Mouse (Mus musculus) liver, embryonic 13.5 days (tissue): ENCODE results near the gene Ufd1. TPM values are rescaled to one million over a fixed set of nuclear protein-coding genes. Genes with fewer than 3 reads are reported as not detected.
"Not testable (repeated sequence)": the region's sequence is repeated elsewhere in the genome, so short reads cannot be mapped to it uniquely, and the experiment has no call there.

Experiments
- ATAC-seq: fragments of 200-750 bp; cut with Nextera tagmentation; 2 replicates; pipeline ENCODE4 v1.8.0; 2017; ENCODE audit warnings: low read depth, mild to moderate bottlenecking, moderate number of reproducible peaks, moderate library complexity
- DNase-seq: peaks from one replicate; pipeline ENCODE4 v3.0.0; 2022
- H3K27ac ChIP-seq: fragments of 300-500 bp; sonication (generic); 2 replicates; pipeline ENCODE4 v1.5.1; 2015; ENCODE audit warnings: moderate library complexity, mild to moderate bottlenecking, inconsistent platforms
- H3K27me3 ChIP-seq: fragments of 300-500 bp; sonication (generic); 2 replicates; pipeline ENCODE4 v1.6.1; 2015; ENCODE audit warnings: mild to moderate bottlenecking, inconsistent platforms
- H3K36me3 ChIP-seq: fragments of 300-500 bp; sonication (generic); 2 replicates; pipeline ENCODE4 v1.6.1; 2015; ENCODE audit warnings: mild to moderate bottlenecking, inconsistent platforms
- H3K4me1 ChIP-seq: fragments of 300-500 bp; sonication (generic); replicated peaks from 2 replicates; pipeline ENCODE4 v1.6.1; 2015; ENCODE audit warnings: inconsistent platforms
- H3K4me2 ChIP-seq: fragments of 300-500 bp; sonication (generic); 2 replicates; pipeline ENCODE4 v1.6.1; 2015; ENCODE audit warnings: inconsistent platforms, mild to moderate bottlenecking, moderate library complexity
- H3K4me3 ChIP-seq: fragments of 300-500 bp; sonication (generic); replicated peaks from 2 replicates; pipeline ENCODE4 v1.5.1; 2015; ENCODE audit warnings: mild to moderate bottlenecking, inconsistent platforms
- H3K9ac ChIP-seq: fragments of 300-500 bp; sonication (generic); 2 replicates; pipeline ENCODE4 v1.6.1; 2015; ENCODE audit warnings: mild to moderate bottlenecking, inconsistent platforms
- H3K9me3 ChIP-seq: fragments of 300-500 bp; sonication (generic); replicated peaks from 2 replicates; pipeline ENCODE4 v1.6.1; 2016; ENCODE audit warnings: inconsistent platforms
- WGBS: fragments of 180-500 bp; shearing (Covaris S2); methylation state at CpG from one replicate; pipeline ENCODE4 v1.1.7; 2015; ENCODE audit not compliant: insufficient replicate concordance; 5-methylcytosine and 5-hydroxymethylcytosine counted together
- polyA plus RNA-seq: library from polyadenylated mRNA; unstranded; fragments of >200 nt; fragmentation: Nextera tagmentation; extraction: Ambion mirVana; gene quantifications from 2 replicates; pipeline ENCODE4 v1.2.1, GENCODE M21; 2015

Ufd1 gene
- polyA plus RNA-seq, 1 experiment from 2014 or later, result 47.0 TPM

DNA sequence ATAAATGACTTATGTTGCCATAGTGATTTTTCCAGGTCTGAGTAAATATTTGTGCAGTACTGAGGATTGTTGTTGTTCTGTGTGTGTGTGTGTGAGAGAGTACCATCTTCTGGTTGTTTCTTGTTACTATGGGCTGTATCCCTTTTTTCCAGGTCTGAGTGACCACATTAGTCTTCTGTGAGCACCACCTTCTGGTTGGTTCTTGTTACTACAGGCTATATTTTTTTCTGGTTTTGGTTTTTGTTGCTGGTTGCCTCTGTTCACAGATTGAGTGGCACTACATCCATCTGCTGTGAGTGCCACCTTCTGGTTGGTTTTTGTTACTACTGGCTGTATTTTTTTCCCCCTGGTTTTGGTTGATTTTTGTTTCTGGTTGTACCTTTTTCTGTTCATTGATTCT, 47.0 kb downstream of the Ufd1 start:
- Histone ChIP-seq H3K36me3 (no peaks in the 10 kb centered on the region), H3K4me1 (no peaks in the 10 kb centered on the region), H3K27ac (no peak overlapping the region), H3K27me3 (no peaks in the 10 kb centered on the region), H3K9me3 (peaks cover 8% of the 10 kb centered on the region; the same call in 1 of the 2 replicates), H3K9ac (no peak overlapping the region), H3K4me2 (no peak overlapping the region), H3K4me3 (no peak overlapping the region)
- peak; percentile 8 for DNase-seq
- no peak for ATAC-seq

DNA sequence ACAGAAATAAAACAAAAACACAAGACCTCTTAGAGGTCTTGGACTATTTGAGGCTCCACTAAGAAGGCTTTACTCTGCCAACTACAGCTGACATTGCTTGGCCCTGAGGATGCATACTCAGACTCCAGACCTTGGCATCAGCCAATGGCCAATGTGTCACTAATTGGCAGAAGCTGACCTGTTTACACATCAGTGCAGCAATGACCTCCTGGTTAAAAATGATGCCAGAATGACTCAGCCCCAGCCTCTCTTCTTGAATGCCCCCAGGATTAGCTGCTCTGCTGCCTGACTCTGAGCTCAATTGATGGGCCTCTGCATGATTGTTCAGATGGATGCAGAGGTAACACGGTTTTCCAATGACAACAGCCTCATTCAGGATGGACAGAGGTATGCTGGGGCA, 48.6 kb downstream of the Ufd1 start:
- no peaks in the 10 kb centered on the region for H3K27me3 ChIP-seq
- 51% methylated on average over 1 of the region's 1 CpGs for WGBS

DNA sequence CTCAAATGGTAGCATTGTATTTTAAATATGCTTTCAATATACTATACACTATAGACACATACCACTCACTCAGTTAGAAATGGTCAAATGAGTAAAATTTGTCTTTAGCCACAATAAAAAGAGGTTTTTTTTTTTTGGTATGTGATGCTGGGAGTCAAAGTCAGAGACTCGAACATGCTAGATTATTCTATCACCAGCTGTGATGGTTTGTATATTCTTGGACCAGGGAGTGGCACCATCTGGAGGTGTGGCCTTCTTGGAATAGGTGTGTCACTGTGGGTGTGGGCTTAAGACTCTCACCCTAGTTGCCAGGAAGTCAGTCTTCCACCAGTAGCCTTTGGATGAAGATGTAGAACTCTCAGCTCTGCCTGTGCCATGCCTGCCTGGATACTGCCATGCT, 58.9 kb downstream of the Ufd1 start:
- not testable (repeated sequence) for H3K4me3 ChIP-seq, H3K9me3 ChIP-seq, H3K9ac ChIP-seq, H3K27me3 ChIP-seq
- peak overlapping the region; percentile 64; the same call in 1 of the 2 replicates for H3K27ac ChIP-seq
- ATAC-seq, result peak; percentile 43; the same call in 1 of the 2 replicates
- 0 out of 2 replicates have a peak overlapping the region, but pooled peaks have one; percentile 26 for H3K4me2 ChIP-seq
- 37% methylated on average over 1 of the region's 1 CpGs for WGBS
- H3K4me1 ChIP-seq, result peaks cover 34% of the 10 kb centered on the region
- peaks cover 44% of the 10 kb centered on the region for H3K36me3 ChIP-seq
- DNase-seq, result peak; percentile 46

More for the DNA sequence above, 48.6 kb downstream of the Ufd1 start:
- no peak overlapping the region for H3K9ac ChIP-seq
- no peak overlapping the region for H3K4me2 ChIP-seq
- no peaks in the 10 kb centered on the region for H3K4me1 ChIP-seq
- peaks cover 8% of the 10 kb centered on the region; the same call in 1 of the 2 replicates for H3K9me3 ChIP-seq
- DNase-seq, result no peak
- ATAC-seq, result no peak
- H3K4me3 ChIP-seq, result no peak overlapping the region
- H3K27ac ChIP-seq, result no peak overlapping the region
- H3K36me3 ChIP-seq, result no peaks in the 10 kb centered on the region

DNA sequence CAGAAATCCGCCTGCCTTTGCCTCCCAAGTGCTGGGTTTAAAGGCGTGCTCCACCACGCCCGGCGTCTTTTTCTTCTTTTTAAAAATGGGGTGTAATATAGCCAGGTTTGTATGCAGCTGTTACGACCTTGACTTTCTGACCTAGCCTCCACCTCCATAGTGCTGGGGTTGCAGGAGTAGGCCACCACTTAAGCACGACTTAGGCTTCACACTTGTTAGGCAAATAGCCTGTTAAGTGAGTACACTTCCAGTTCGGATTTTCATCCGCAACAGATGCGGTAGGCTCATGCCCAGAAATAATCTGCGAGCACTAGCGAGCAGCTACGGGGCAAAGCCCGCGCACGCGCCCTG, 64.5 kb downstream of the Ufd1 start:
- Histone ChIP-seq H3K27me3 (no peaks in the 10 kb centered on the region), H3K4me3 (peak overlapping the region; percentile 97), H3K4me1 (peaks cover 65% of the 10 kb centered on the region), H3K4me2 (peak overlapping the region; percentile 96), H3K27ac (peak overlapping the region; percentile 98), H3K9ac (peak overlapping the region; percentile 94), H3K36me3 (peaks cover 56% of the 10 kb centered on the region), H3K9me3 (no peaks in the 10 kb centered on the region)
- no peak for ATAC-seq
- DNase-seq, result no peak
- WGBS, result under 1% methylated on average over 17 of the region's 17 CpGs

DNA sequence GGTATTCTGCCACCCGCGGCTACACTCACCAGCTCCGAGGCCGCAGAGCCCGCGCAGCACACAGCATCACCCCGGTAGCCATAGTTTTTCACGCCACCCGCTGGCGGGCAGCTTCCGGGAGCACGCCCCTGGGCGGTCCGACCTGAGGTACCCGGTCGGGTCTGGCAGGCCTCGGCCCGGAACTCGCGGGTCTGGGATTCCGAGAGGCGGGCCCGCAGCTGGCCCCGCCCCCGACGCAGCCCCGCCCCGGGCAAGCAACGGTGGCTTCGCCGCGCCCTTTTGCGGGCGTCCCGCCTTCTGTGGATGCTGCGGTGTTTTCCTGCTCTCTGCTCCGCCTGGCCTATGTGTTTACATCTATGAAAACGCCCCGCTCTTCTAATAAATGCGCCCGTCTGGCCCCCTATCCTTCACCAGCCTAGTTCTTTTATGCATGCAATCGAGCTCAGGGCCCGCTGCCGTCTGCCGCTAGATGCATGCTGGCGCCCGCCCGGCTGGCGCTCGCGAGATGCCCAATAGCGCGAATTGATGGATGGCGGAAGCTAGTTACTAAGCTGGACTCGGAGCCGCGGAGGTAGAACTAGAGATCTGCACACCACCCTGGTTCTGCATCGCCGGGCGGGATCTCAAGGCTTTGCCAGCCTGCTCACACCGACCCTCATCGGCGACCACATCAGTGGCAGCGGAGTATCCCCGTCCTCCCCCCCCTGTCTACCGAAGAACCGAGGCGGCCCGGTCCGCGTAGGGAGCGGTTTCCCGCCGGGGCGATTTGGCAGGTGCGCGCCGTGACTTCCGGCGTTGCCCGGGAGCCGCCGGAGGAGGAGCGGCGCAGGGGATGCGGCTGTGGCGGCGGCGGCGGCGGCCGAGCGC, 65.1 kb downstream of the Ufd1 start, which contains the start of the genes Mrpl40 and Hira:
Gene Mrpl40 (minus strand): TSS at position 421 of the 867 bp plus-strand sequence.
Gene Hira (plus strand): TSS at position 596 of the 867 bp plus-strand sequence.
- under 1% methylated on average over 85 of the region's 93 CpGs for WGBS
- H3K4me1 ChIP-seq, result peaks cover 63% of the 10 kb centered on the region
- DNase-seq (peak; percentile 96), ATAC-seq (peak; percentile 94)
- H3K27ac ChIP-seq, result peak within 1 kb of the TSS; percentile 98
- peak within 1 kb of the TSS; percentile 96 for H3K4me2 ChIP-seq
- H3K4me3 ChIP-seq, result peak within 1 kb of the TSS; percentile 97
- H3K36me3 ChIP-seq, result peaks cover 55% of the 10 kb centered on the region
- H3K27me3 ChIP-seq, result no peaks in the 10 kb centered on the region
- H3K9me3 ChIP-seq, result no peaks in the 10 kb centered on the region
- peak within 1 kb of the TSS; percentile 94 for H3K9ac ChIP-seq

DNA sequence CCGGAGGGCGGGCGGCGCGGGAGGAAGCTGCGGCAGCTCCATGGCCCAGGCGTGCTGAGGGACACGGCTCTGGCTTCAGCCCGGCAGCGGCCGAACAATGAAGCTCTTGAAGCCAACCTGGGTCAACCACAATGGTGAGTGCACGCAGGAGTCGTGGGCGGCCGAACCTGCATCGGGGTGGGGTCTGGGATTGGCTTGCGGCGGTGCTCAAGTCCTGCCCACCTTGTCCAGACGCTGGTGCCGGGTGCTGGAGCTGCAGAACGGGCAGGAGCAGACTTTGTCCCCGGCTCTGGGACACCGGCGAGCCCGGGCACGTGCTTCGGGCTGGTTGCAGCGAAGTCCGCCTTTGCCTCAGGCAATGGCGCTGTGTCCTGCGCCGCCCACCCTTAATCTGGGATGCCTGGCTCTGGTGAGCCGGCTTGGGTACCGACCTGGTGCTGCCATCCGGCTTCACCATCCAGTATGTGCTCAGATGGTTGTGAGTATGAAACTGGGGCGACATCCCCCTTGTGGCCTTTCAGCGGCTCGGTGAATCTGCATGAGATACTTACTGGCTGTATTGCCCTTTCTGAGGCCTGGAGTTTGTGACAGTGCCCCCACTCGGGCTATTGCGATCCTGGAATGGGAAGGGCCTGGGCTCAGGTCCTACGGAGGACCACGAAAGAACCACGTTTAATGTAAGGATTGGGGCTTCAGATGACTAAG, 66.0 kb downstream of the Ufd1 start:
- Histone ChIP-seq H3K4me2 (peak overlapping the region; percentile 96), H3K27me3 (no peaks in the 10 kb centered on the region), H3K4me3 (peak overlapping the region; percentile 97), H3K9me3 (no peaks in the 10 kb centered on the region), H3K9ac (peak overlapping the region; percentile 94), H3K27ac (peak overlapping the region; percentile 98), H3K4me1 (peaks cover 59% of the 10 kb centered on the region), H3K36me3 (peaks cover 49% of the 10 kb centered on the region)
- DNase-seq (peak; percentile 57), ATAC-seq (peak; percentile 11)
- under 1% methylated on average over 43 of the region's 43 CpGs for WGBS

DNA sequence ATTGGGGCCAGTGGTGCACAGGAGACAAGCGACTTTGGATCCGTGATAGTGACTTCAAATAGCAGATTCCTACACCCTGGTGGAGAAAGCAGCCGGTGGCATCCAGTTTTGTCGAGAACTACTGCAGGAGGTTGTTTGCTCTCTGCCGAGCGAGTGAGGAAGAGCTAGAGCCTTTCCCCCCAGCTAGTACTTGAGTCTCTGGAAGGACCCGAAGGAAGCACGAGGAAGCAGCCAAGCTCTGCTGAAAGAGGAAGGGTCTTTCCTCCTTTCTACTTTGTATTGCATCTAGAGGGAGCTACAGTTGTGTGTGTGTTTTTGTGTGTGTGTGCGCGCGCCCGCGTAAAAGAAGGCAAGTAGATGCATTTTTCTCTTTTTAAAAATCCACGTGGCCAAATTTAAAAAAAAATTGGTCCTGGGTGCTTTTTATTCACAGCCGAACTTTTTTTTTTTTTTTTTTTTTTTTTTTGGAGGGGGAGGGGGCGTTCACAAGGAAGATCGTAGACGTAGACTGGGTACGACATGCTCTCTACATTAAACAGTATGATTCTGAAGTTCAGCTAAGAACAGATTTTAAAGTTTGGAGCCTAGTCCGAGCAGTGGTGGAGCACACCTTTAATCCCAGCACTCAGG, 66.6 kb downstream of the Ufd1 start:
- Histone ChIP-seq H3K36me3 (peaks cover 42% of the 10 kb centered on the region), H3K9me3 (no peaks in the 10 kb centered on the region), H3K27me3 (no peaks in the 10 kb centered on the region), H3K4me3 (peak overlapping the region; percentile 97), H3K9ac (peak overlapping the region; percentile 94), H3K27ac (peak overlapping the region; percentile 98), H3K4me2 (peak overlapping the region; percentile 96), H3K4me1 (peaks cover 61% of the 10 kb centered on the region)
- DNase-seq, result no peak
- no peak for ATAC-seq
- 15% methylated on average over 20 of the region's 20 CpGs for WGBS

DNA sequence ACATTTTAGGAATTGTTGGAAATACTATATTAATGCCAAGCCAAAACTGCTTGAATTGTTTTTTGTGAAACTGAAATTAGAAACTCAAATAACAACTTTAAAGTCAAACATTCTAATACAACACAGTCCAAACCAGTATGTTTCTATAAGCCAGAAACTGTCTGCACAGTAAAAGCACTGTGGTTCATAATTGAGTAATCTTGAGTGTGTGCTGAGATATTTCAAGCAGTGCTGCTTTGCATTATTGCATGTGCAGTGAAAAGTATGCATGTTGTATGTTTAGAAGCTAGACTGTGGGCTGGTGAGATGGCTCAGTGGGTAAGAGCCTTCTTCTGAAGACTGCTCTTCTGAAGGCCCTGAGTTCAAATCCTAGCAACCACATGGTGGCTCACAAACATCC, 72.5 kb downstream of the Ufd1 start:
- Histone ChIP-seq H3K36me3 (peaks cover 30% of the 10 kb centered on the region), H3K27me3 (no peaks in the 10 kb centered on the region), H3K9ac (no peak overlapping the region), H3K4me1 (peaks cover 49% of the 10 kb centered on the region), H3K9me3 (no peaks in the 10 kb centered on the region), H3K27ac (no peak overlapping the region), H3K4me2 (no peak overlapping the region), H3K4me3 (no peak overlapping the region)
- ATAC-seq (no peak), DNase-seq (no peak)

Other genes with a start within 250 kb of the Ufd1 start
- 0.05 TPM in 1 of 2 replicates, not detected in the other for gene Tbx1, start 221.1 kb upstream of the Ufd1 start, polyA plus RNA-seq
- 25.2 and 32.4 TPM in 2 replicates for gene Gp1bb, start 189.4 kb upstream of the Ufd1 start, polyA plus RNA-seq
- gene Gm49601, start 185.4 kb upstream of the Ufd1 start, polyA plus RNA-seq, result 0.14 and 0.78 TPM in 2 replicates
- 2.4 and 2.6 TPM in 2 replicates for gene Sept5, start 181.8 kb upstream of the Ufd1 start, polyA plus RNA-seq
- 7.8 and 8.3 TPM in 2 replicates for gene Cldn5, start 34.9 kb upstream of the Ufd1 start, polyA plus RNA-seq
- gene Cdc45, start 208 bp downstream of the Ufd1 start, polyA plus RNA-seq, result 46.2 and 51.5 TPM in 2 replicates
- gene 2510002D24Rik, start 24.8 kb downstream of the Ufd1 start, polyA plus RNA-seq, result 20.3 and 23.8 TPM in 2 replicates
- gene Gm28539, start 24.8 kb downstream of the Ufd1 start, polyA plus RNA-seq, result not detected in 2 replicates
- 84.7 and 88.8 TPM in 2 replicates for gene Mrpl40, start 65.1 kb downstream of the Ufd1 start, polyA plus RNA-seq
- gene Hira, start 65.3 kb downstream of the Ufd1 start, polyA plus RNA-seq, result 7.9 and 9.1 TPM in 2 replicates